Mouse (Mus musculus): ENCODE measurements at regions not wholly inside any gene's neighbourhood (a gene's known extent, or its start where the extent isn't known, plus 50 kb on each side); places are given as distances from the start of the nearest gene placed in this dataset.

DNA sequence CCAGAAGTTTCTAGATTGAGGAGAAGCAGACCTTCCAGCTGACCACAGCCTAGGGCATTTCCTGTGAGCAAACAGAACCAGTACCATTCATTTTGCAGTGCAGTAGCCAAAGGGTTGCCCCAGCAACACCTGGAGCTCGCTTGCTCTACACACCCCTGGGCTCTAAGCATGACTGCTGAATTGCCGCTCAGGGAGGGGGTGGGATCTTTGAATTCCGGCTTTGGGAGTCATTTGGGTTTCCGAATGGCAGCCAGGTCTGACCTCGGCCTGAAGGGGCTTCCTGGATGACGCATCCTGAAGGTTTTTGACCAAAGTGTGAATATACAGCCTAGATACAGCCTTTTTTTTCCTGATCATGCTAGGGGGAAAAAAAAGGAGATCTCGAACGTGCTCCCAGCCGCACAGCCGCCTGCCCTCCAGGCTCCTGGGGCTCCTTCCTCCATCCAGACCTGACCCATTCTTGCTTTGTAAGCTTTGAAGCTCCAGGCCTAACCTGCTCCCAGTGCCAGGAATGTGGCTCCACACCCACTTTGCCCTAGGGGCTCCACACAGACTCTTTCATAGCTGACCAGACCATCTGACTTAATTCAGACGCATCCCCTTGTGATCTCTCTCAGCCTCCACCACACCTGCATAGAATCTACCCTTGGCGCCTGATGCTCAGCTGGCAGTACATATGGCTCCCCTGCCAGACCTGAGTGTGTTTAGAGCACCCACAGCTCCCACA lies 91.1 kb upstream of the Tle3 start:
- H3K27me3 ChIP-seq (ENCODE audit: control insufficient read depth, insufficient read depth, low read length, poor library complexity, severe bottlenecking), result no peaks in the 10 kb centered on the region
- no peaks in the 10 kb centered on the region for H3K36me3 ChIP-seq (ENCODE audit: control insufficient read depth, insufficient read depth, low read length, poor library complexity, severe bottlenecking)
- no peak for DNase-seq (ENCODE audit: low read depth, low spot score)

DNA sequence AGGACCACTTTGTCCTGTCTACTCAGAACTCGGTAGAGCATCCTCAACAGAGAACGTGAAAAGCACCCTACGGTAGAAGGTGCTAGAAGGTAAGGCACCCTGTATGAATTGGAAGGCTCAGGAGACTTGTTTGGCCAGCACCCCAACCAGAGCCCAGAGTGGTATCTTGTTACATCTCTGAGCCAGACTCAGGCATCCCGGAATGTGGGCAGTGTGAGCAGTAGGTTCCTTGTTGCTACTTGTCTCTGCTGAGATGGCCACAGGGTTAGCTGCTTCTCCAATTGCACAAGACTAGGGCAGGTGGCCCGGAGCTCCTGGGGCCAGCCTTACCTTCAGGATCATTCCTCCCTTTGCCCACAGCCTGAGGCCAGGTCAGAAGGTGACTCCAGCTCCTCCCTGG lies 88.9 kb upstream of the Tle3 start:
- Histone ChIP-seq H3K36me3 (ENCODE audit: control insufficient read depth, insufficient read depth, low read length, poor library complexity, severe bottlenecking) (no peaks in the 10 kb centered on the region), H3K27me3 (ENCODE audit: control insufficient read depth, insufficient read depth, low read length, poor library complexity, severe bottlenecking) (no peaks in the 10 kb centered on the region)
- no peak for DNase-seq (ENCODE audit: low read depth, low spot score)

DNA sequence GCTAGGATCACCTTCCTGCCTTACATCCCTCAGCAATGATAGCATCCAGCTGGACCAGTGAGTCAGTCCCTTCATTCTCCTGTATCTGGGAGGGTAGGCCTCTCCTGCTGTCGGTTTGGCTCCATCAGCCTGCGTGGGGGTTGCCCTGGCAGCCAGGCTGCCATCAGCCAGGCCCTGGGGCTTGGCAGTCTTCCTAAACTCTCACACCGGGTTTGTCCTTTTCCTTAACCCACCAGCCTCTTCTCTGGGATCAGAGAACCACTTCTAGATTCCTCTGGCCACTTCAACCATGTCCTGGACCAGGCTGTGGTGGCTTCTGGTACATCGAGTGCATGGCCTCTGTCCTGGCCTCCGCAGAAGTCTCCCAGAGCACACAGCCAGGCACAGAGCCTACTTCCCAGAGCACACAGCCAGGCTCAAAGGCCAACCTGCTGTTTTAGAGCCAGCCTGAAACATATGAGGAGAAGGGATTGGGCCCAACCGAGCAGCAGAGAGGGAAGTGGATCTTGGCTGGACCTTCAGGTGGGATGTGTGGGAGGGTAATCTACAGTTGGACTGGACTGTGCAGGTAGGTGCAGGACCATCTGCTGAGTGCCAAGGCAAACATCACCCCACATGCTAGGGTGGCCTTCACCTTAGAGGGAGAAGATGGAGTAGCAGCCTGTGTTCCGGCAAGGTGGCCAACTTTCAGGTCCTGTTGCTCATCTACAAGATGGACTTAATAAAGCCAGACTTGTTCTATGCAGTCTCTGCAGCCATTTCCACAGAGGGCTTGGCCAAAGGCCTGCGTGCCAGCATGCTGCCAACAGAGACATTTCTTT lies 87.8 kb upstream of the Tle3 start:
- no peaks in the 10 kb centered on the region for H3K36me3 ChIP-seq (ENCODE audit: control insufficient read depth, insufficient read depth, low read length, poor library complexity, severe bottlenecking)
- no peak for DNase-seq (ENCODE audit: low read depth, low spot score)
- H3K27me3 ChIP-seq (ENCODE audit: control insufficient read depth, insufficient read depth, low read length, poor library complexity, severe bottlenecking), result no peaks in the 10 kb centered on the region

DNA sequence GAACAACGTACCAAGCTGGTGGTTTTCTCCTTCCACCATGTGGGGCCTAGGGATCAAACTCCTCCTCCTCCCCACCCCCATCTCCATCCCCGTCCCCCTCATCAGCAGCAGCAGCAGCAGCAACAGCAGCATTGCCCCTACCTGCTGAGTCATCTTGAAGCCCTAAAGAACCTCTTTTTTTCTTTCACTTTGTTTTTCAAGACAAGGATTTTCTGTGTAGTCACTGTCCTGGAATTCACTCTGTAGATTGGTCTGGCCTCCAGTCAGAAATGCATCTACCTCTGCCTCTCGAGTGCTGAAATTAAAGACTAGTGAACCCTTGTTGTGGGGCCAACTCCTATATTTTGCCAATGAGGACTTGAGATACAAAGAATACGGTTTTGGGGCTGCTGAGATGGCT lies 85.6 kb upstream of the Tle3 start:
- H3K36me3 ChIP-seq (ENCODE audit: control insufficient read depth, insufficient read depth, low read length, poor library complexity, severe bottlenecking), result no peaks in the 10 kb centered on the region
- DNase-seq (ENCODE audit: low read depth, low spot score), result no peak
- no peaks in the 10 kb centered on the region for H3K27me3 ChIP-seq (ENCODE audit: control insufficient read depth, insufficient read depth, low read length, poor library complexity, severe bottlenecking)

DNA sequence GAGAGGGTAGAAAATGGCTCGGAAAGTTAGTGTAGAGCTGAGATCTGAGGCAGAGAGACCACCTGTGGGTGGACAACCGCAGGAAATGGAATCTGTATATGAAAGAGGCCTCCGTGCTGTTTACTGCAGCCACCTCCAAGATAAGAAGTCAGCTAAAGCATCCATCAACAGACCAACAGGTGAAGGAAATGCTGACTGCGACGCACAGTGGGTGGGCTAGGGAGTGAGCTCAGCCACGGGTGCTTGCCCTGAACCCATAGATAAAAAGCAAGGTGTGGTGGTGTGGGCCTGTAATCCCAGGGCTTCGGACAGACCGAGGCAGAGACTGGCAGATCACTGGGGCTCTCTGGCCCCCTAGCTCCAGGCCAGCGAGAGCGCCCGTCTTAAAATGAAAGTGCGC lies 83.0 kb upstream of the Tle3 start:
- DNase-seq (ENCODE audit: low read depth, low spot score), result no peak
- Histone ChIP-seq H3K27me3 (ENCODE audit: control insufficient read depth, insufficient read depth, low read length, poor library complexity, severe bottlenecking) (no peaks in the 10 kb centered on the region), H3K36me3 (ENCODE audit: control insufficient read depth, insufficient read depth, low read length, poor library complexity, severe bottlenecking) (no peaks in the 10 kb centered on the region)

DNA sequence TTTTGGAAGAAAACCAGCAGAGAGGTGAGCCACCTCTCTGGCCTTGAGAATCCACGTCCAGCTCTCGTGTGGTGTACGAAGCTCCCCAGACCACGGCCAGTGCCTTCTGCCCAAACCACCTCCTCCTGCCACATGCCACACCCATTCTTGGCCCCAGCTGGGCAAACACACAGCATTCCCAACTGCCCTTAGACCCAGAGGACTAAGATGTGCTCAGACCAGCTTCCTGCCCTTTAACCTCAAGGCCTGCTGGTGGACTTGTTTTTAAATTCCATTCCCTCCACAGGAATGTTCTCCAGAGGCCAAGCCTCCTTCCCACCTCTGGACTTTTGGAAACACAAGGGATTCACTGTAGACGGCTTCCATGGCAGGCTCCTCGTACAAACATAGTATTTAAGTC lies 82.5 kb upstream of the Tle3 start:
- DNase-seq (ENCODE audit: low read depth, low spot score), result no peak

DNA sequence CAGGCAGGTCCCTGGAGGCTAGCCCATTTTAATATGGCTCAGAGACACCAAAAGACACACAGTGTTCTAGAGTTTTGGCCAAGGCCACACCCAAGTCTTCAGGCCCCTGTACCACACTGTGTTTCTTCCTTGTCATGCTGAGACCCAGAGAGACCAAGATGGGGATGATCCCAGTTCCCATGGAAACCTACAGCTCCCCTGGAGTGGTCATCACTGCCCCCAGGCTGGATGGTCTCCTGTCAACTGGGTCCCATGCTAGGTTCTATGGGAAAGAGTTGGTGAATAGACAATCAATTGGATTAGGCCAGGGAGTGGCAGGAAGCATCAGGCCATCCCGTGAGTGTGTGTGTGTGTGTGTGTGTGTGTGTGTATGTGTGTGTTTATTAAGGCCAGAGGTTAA lies 80.5 kb upstream of the Tle3 start:
- Histone ChIP-seq H3K36me3 (ENCODE audit: control insufficient read depth, insufficient read depth, low read length, poor library complexity, severe bottlenecking) (no peaks in the 10 kb centered on the region), H3K27me3 (ENCODE audit: control insufficient read depth, insufficient read depth, low read length, poor library complexity, severe bottlenecking) (no peaks in the 10 kb centered on the region)
- no peak for DNase-seq (ENCODE audit: low read depth, low spot score)

More for the DNA sequence above, 82.5 kb upstream of the Tle3 start:
- Histone ChIP-seq H3K27me3 (ENCODE audit: control insufficient read depth, insufficient read depth, low read length, poor library complexity, severe bottlenecking) (no peaks in the 10 kb centered on the region), H3K36me3 (ENCODE audit: control insufficient read depth, insufficient read depth, low read length, poor library complexity, severe bottlenecking) (no peaks in the 10 kb centered on the region)

DNA sequence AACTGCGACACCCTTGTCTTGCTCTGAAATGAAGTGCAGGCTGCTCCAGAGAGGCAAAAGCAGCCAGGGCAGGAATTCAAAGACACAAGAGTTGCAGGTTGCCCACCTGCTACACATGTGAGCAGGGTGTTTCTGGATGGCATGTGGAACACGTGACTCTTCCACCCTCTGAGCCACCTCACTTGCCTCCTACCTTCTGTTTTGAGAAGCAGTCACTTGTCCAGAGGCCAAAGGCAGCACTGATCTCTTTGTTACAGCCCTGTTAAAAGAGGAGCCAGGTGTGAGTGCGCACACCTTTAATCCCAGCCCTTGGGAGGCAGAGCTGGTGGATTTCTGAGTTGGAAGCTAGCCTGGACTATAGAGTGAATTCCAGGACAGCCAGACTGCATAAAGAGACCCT lies 79.7 kb upstream of the Tle3 start:
- Histone ChIP-seq H3K27me3 (ENCODE audit: control insufficient read depth, insufficient read depth, low read length, poor library complexity, severe bottlenecking) (no peaks in the 10 kb centered on the region), H3K36me3 (ENCODE audit: control insufficient read depth, insufficient read depth, low read length, poor library complexity, severe bottlenecking) (no peaks in the 10 kb centered on the region)
- DNase-seq (ENCODE audit: low read depth, low spot score), result no peak

DNA sequence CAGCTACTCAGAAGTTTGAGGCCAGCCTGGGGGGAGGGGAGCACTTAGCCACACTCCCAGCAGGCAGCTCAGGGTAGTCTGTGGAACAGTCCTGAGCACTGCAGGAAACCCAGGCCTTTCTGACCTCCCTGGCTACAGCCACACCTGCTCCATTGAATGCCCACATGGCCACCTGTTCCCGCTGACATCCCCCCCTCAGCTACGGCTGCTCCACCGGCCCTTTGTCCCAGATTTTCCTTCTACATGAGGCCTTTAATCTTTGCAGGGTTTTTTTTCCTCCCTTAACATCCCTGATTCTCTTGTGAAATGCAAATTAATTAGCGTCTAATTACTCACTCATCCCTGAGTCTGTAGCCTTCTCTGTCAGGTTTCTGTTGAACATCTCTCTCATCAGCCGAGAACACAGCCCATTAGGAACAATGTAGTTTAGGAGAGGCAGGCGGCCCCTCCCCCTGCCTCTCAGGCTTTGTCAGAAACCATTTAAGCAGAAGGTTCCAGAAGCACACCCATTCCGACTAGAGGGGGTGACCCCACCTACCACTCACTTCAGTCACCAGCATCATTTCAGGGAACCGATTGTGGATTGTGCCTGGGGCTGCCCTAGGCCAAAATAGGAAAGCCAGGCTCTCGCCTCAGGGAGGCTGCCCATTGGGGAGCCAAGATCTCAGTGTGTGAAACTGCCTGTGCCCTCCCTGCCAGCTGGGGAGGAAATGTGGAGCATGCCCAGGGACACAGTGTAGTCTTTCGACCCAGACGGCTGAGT lies 78.8 kb upstream of the Tle3 start:
- no peaks in the 10 kb centered on the region for H3K36me3 ChIP-seq (ENCODE audit: control insufficient read depth, insufficient read depth, low read length, poor library complexity, severe bottlenecking)
- DNase-seq (ENCODE audit: low read depth, low spot score), result no peak
- no peaks in the 10 kb centered on the region for H3K27me3 ChIP-seq (ENCODE audit: control insufficient read depth, insufficient read depth, low read length, poor library complexity, severe bottlenecking)

DNA sequence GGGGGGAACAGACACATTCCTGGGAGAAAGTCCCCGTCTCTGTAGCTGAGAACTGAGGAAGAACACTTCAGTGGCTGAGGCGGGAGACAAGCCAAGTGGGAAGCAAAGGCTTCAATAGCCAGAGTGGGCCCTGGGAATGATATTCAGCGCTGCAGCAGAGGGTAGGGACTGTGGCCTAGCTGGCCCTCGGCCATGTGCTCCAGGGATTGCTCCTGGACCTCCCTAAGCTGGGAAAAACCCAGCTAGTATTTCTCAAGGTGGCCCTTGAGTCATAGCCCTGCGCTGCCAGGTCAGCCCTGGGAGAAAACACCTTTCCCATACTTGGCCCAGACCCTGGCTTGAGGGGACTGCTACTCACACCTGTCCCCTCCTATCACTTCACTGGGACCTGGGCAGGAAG lies 77.2 kb upstream of the Tle3 start:
- H3K36me3 ChIP-seq (ENCODE audit: control insufficient read depth, insufficient read depth, low read length, poor library complexity, severe bottlenecking), result no peaks in the 10 kb centered on the region
- DNase-seq (ENCODE audit: low read depth, low spot score), result no peak
- no peaks in the 10 kb centered on the region for H3K27me3 ChIP-seq (ENCODE audit: control insufficient read depth, insufficient read depth, low read length, poor library complexity, severe bottlenecking)

DNA sequence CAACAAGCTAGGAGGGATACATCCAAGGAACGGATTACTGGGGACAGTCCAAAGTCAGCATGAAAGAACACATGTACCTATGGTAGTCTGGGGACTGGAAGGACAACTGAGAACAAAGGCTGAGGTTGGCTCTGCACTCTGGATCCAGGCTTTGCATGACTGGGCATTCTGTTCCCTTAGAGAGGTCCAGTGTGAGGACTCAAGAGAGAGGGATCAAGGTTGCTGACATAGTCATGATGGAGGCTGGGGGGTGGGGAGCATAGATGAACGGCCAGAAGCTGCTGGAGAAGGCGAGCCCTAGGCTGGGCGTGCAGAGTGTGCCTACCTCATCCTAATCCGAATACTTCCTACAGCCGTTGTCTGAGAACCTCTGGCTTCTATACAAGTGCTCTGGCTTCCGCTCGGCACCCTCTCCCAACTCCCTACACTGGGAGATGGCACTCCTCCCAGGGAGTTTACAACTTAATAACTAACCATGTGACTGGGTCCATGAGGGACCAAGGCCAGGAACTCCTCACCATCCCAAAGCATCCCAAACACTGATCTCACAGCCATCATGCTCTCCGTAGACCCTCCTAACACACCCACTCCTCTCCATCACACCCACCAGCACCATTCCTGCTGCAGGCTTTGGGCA lies 75.7 kb upstream of the Tle3 start:
- Histone ChIP-seq H3K27me3 (ENCODE audit: control insufficient read depth, insufficient read depth, low read length, poor library complexity, severe bottlenecking) (no peaks in the 10 kb centered on the region), H3K36me3 (ENCODE audit: control insufficient read depth, insufficient read depth, low read length, poor library complexity, severe bottlenecking) (no peaks in the 10 kb centered on the region)
- DNase-seq (ENCODE audit: low read depth, low spot score), result no peak

DNA sequence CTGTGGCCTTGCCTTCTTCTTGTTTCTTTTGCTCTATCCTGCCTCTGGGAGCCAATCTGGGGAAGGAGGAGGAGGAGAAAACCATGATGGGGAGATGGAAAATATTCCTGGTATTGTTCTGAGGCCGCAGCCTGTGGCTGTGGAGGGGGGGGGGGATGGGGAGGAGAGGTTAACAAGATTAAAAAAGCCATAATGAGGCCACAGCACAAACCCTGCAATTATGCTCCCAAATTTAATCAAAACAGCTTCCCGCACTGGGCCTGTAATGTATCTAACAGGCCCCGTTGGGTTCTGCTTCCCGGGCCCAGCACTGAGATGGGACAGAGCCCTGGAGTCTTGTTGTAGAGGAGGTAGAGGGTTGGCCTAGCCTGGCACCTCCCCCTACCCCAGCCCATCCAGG lies 74.8 kb upstream of the Tle3 start:
- no peak for DNase-seq (ENCODE audit: low read depth, low spot score)
- no peaks in the 10 kb centered on the region for H3K36me3 ChIP-seq (ENCODE audit: control insufficient read depth, insufficient read depth, low read length, poor library complexity, severe bottlenecking)
- no peaks in the 10 kb centered on the region for H3K27me3 ChIP-seq (ENCODE audit: control insufficient read depth, insufficient read depth, low read length, poor library complexity, severe bottlenecking)

DNA sequence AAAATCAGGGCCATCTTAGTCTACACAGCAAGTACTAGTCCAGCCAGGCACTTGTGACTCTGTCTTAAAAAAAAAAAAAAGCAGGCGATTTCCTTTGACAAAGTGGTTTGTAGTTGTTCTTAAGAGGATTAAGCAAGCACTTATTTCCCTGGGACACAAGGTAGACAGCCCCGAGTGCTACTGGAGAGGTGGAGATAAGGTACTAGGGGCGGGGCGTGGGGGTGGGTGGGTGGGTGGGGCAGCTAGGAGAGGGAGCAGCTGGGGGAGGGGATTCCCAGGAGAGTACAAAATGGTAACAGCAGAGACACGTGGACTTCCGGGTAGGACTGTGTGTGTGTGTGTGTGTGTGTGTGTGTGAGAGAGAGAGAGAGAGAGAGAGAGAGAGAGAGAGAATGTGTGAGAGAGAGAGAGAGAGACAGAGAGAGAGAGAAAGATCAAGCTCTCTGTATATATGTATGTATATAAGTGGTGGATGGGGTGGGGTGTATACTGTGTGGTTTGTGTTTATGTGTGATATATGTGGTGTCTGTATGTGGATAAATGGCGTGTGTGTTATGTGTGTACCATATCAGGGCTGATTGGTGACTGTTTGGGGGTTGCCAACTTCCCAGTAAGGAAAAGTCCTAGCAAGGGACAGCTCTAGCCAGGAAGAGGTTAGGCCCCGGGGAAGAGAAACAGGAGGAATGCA lies 72.1 kb upstream of the Tle3 start:
- Histone ChIP-seq H3K36me3 (ENCODE audit: control insufficient read depth, insufficient read depth, low read length, poor library complexity, severe bottlenecking) (no peaks in the 10 kb centered on the region), H3K27me3 (ENCODE audit: control insufficient read depth, insufficient read depth, low read length, poor library complexity, severe bottlenecking) (no peaks in the 10 kb centered on the region)
- peak; percentile 53 for DNase-seq (ENCODE audit: low read depth, low spot score)

DNA sequence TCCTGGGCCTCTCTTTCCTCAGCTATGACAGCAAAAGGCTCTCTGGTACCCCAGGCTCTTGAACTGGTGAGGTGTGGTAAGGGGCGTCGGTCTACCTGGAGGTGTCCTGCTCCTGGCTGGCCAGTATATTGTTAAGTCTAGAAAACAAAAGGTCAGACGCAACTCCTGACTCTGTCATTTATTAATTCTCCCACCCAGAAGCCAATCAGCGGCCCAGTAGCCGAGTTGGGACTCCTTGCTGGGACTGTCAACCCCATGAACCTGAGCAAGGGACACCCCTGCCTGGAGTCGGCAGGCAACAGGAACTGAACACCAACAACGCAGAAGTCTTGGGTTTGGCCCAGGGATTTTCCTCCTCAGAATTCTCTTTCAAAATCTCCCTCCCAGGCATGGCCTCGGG lies 71.1 kb upstream of the Tle3 start:
- no peaks in the 10 kb centered on the region for H3K27me3 ChIP-seq (ENCODE audit: control insufficient read depth, insufficient read depth, low read length, poor library complexity, severe bottlenecking)
- no peaks in the 10 kb centered on the region for H3K36me3 ChIP-seq (ENCODE audit: control insufficient read depth, insufficient read depth, low read length, poor library complexity, severe bottlenecking)
- no peak for DNase-seq (ENCODE audit: low read depth, low spot score)

Data from splenic B cell, adult 2 months (primary cell).